Mouse (Mus musculus) neural tube, embryonic 11.5 days (tissue): Measurements from ENCODE around the gene Col25a1. TPM values are rescaled to one million over a fixed set of nuclear protein-coding genes. Genes with fewer than 3 reads are reported as not detected.

Source experiments
- ATAC-seq: fragments of 200-750 bp; cut with Nextera tagmentation; 2 replicates; pipeline ENCODE4 v1.8.0; 2017; ENCODE audit warnings: moderate number of reproducible peaks, mild to moderate bottlenecking, moderate TSS enrichment, moderate library complexity; ENCODE audit not compliant: insufficient read depth, low FRiP score, low TSS enrichment
- DNase-seq: peaks from one replicate; pipeline ENCODE4 v3.0.0-alpha.2; 2015; ENCODE audit warnings: low spot score
- H3K27ac ChIP-seq: fragments of 300-500 bp; sonication (generic); 2 replicates; pipeline ENCODE4 v1.5.1; 2014; ENCODE audit warnings: low read depth, mild to moderate bottlenecking, low read length
- H3K27me3 ChIP-seq: fragments of 300-500 bp; sonication (generic); 2 replicates; pipeline ENCODE4 v1.6.1; 2014; ENCODE audit warnings: mild to moderate bottlenecking, low read length, mixed read lengths; ENCODE audit not compliant: control insufficient read depth, insufficient read depth
- H3K36me3 ChIP-seq: fragments of 300-500 bp; sonication (generic); 2 replicates; pipeline ENCODE4 v1.6.1; 2014; ENCODE audit warnings: mild to moderate bottlenecking, low read length, moderate library complexity, mixed read lengths; ENCODE audit not compliant: control insufficient read depth, insufficient read depth
- H3K4me1 ChIP-seq: fragments of 300-500 bp; sonication (generic); 2 replicates; pipeline ENCODE4 v1.6.1; 2014; ENCODE audit warnings: low read length, mixed read lengths; ENCODE audit not compliant: control insufficient read depth, insufficient read depth
- H3K4me2 ChIP-seq: fragments of 300-500 bp; sonication (generic); 2 replicates; pipeline ENCODE4 v1.6.1; 2014; ENCODE audit warnings: low read depth, mild to moderate bottlenecking, moderate library complexity
- H3K4me3 ChIP-seq: fragments of 300-500 bp; sonication (generic); 2 replicates; pipeline ENCODE4 v1.5.1; 2014; ENCODE audit warnings: low read depth, low read length
- H3K9ac ChIP-seq: fragments of 300-500 bp; sonication (generic); 2 replicates; pipeline ENCODE4 v1.6.1; 2014; ENCODE audit warnings: mild to moderate bottlenecking, low read length
- H3K9me3 ChIP-seq: fragments of 300-500 bp; sonication (generic); 2 replicates; pipeline ENCODE4 v1.6.1; 2016; ENCODE audit warnings: low read length; ENCODE audit not compliant: control insufficient read depth
- WGBS: fragments of 180-500 bp; shearing (Covaris S2); extraction: QIAGEN DNeasy Blood & Tissue Kit; methylation state at CpG from one replicate; pipeline ENCODE4 v1.1.7; 2014; 5-methylcytosine and 5-hydroxymethylcytosine counted together
- polyA plus RNA-seq: library from polyadenylated mRNA; unstranded; fragments of >200 nt; fragmentation: Nextera tagmentation; extraction: Ambion mirVana; gene quantifications from 2 replicates; pipeline ENCODE4 v1.2.1, GENCODE M21; 2014

Gene Col25a1
- polyA plus RNA-seq, 1 experiment from 2014 or later: 7.2 TPM

GRCm38 (mm10) chr3:130278298-130279050 is 147.2 kb downstream of the Col25a1 start:
- no peaks in the 10 kb centered on the region for H3K36me3 ChIP-seq
- no peak overlapping the region for H3K27ac ChIP-seq
- H3K9ac ChIP-seq: no peak overlapping the region
- H3K4me2 ChIP-seq: no peak overlapping the region
- H3K4me3 ChIP-seq: no peak overlapping the region
- no peaks in the 10 kb centered on the region for H3K27me3 ChIP-seq
- WGBS: 60% methylated on average over 10 of the region's 10 CpGs
- H3K9me3 ChIP-seq: no peaks in the 10 kb centered on the region
- no peaks in the 10 kb centered on the region for H3K4me1 ChIP-seq
- DNase-seq: peak; percentile 26
- ATAC-seq: peak; percentile 77

GRCm38 (mm10) chr3:130283011-130283760 is 151.9 kb downstream of the Col25a1 start:
- Histone ChIP-seq H3K36me3 (no peaks in the 10 kb centered on the region), H3K27me3 (no peaks in the 10 kb centered on the region), H3K9me3 (no peaks in the 10 kb centered on the region), H3K4me2 (no peak overlapping the region), H3K9ac (no peak overlapping the region), H3K4me3 (no peak overlapping the region), H3K27ac (no peak overlapping the region), H3K4me1 (no peaks in the 10 kb centered on the region)
- ATAC-seq: no peak
- 76% methylated on average over 11 of the region's 11 CpGs for WGBS
- DNase-seq: no peak

DNA sequence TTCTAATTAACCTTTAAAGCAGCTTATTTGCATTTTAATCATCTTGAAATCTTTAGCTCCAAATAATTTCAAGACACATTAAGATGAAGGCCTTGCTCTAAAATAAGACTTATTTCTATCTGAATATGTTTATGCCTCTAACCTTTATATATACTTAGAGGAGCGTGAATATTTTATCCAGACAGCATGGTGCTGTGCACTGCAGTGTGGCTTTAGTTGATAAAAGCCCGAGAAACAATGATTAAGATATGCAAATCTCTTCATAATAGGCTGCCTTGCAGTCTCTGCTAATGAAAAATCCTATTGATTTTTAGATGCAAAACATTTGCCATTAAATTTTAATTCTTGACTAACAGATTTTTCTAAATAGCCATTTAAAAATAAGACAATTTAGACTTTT is 156.8 kb downstream of the Col25a1 start:
- 82% methylated on average over 2 of the region's 2 CpGs for WGBS
- Histone ChIP-seq H3K4me3 (no peak overlapping the region), H3K9ac (no peak overlapping the region), H3K27ac (no peak overlapping the region), H3K27me3 (no peaks in the 10 kb centered on the region), H3K36me3 (no peaks in the 10 kb centered on the region), H3K4me2 (no peak overlapping the region), H3K4me1 (no peaks in the 10 kb centered on the region), H3K9me3 (no peaks in the 10 kb centered on the region)
- ATAC-seq (no peak), DNase-seq (no peak)

DNA sequence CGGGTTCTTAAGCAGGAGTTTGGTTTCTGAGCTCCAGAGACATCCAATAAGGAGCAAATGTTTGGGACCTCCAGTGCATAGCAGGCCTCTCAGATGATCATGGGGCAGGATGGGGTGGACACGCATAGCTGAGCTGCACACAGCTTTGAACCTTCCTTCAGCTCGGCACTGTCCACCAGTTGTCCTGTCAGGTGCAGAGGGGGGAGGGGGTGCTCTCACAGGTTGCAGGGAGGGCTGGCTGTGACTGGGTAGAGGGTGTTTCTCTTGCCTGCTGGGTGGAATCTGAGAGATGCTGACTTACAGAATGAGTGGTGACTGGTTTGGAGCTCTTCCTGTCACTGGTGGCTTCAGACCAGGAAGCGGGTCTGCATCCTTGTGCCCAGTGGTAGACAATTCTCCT is 157.5 kb downstream of the Col25a1 start:
- no peak overlapping the region for H3K4me3 ChIP-seq
- no peak overlapping the region for H3K27ac ChIP-seq
- 83% methylated on average over 4 of the region's 4 CpGs for WGBS
- no peak for ATAC-seq
- no peak for DNase-seq
- H3K9me3 ChIP-seq: no peaks in the 10 kb centered on the region
- no peak overlapping the region for H3K9ac ChIP-seq
- no peak overlapping the region for H3K4me2 ChIP-seq
- H3K36me3 ChIP-seq: no peaks in the 10 kb centered on the region
- H3K4me1 ChIP-seq: no peaks in the 10 kb centered on the region
- H3K27me3 ChIP-seq: no peaks in the 10 kb centered on the region

DNA sequence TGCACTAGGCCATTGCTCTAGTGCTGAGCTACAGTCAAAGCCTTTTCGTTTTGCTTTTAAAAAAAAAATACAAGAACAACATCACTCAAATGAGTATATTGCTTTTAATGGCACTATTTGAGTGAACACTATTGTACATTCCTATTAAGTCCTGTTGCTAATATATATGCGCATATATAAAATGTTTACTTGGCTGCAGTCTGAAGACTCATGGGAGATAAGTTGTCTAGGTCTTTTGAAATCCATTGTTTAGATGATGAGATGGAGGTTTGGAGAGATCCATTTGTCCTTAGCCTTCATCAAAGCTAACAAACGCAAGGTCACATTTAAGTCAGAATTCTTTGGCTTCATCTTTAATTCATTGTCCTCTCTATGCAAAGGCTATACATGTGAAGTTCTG is 157.9 kb downstream of the Col25a1 start:
- Histone ChIP-seq H3K4me1 (no peaks in the 10 kb centered on the region), H3K9ac (no peak overlapping the region), H3K27me3 (no peaks in the 10 kb centered on the region), H3K9me3 (no peaks in the 10 kb centered on the region), H3K27ac (no peak overlapping the region), H3K36me3 (no peaks in the 10 kb centered on the region), H3K4me2 (no peak overlapping the region), H3K4me3 (no peak overlapping the region)
- ATAC-seq (no peak), DNase-seq (no peak)
- 84% methylated on average over 3 of the region's 3 CpGs for WGBS

- Histone ChIP-seq H3K4me3 (no peak overlapping the region), H3K4me1 (no peaks in the 10 kb centered on the region), H3K36me3 (no peaks in the 10 kb centered on the region), H3K27ac (no peak overlapping the region), H3K27me3 (no peaks in the 10 kb centered on the region), H3K4me2 (no peak overlapping the region), H3K9ac (no peak overlapping the region), H3K9me3 (no peaks in the 10 kb centered on the region)
- ATAC-seq (no peak), DNase-seq (no peak)
- WGBS: 81% methylated on average over 6 of the region's 6 CpGs
Measured at GRCm38 (mm10) chr3:130290175-130290574, 158.9 kb downstream of the Col25a1 start.

DNA sequence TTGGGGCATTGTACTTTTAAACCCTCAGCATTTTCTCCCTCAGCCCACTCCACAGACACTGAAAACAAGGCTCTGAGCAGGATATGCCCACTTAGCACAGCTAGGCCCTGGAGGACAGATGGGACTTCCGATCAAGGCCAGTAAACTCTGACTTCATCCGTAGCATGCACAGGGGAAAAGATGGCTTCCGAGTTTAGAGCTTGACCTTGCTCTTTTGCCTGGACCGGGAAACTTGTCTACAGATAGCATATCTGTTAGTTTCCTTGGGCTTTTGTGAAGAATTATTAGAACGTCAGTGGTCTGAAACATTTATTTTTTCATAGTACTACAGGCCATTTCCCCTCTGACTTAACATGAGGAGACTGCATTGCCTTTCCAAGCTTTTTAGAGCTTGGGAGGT is 159.4 kb downstream of the Col25a1 start:
- Histone ChIP-seq H3K4me3 (no peak overlapping the region), H3K27me3 (no peaks in the 10 kb centered on the region), H3K36me3 (no peaks in the 10 kb centered on the region), H3K4me1 (no peaks in the 10 kb centered on the region), H3K9ac (no peak overlapping the region), H3K27ac (no peak overlapping the region), H3K4me2 (no peak overlapping the region), H3K9me3 (no peaks in the 10 kb centered on the region)
- no peak for DNase-seq
- 97% methylated on average over 5 of the region's 5 CpGs for WGBS
- no peak for ATAC-seq

DNA sequence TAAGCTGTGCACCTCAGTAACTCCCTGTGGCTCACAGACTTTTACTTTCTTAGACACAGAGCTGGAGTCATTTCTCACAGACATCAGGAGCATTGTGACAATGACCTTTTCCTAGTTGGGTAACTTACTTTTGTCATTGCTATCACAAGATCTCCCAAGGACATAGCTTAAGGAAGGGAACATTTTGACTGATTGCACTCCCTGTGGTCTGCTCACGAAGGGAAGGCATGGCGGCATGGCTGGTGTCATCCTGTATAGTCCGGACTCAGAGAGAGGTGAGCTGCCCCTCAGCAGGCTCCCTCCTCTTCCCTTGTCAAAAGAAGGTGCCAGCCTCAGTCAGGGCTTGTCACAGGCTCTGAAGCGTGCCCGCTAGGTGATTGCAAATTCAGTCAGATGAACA is 160.6 kb downstream of the Col25a1 start:
- WGBS: 87% methylated on average over 5 of the region's 5 CpGs
- no peak for DNase-seq
- no peak overlapping the region for H3K4me3 ChIP-seq

GRCm38 (mm10) chr3:130300530-130300929 is 169.2 kb downstream of the Col25a1 start:
- Histone ChIP-seq H3K27ac (no peak overlapping the region), H3K27me3 (no peaks in the 10 kb centered on the region), H3K4me1 (no peaks in the 10 kb centered on the region), H3K9ac (no peak overlapping the region), H3K9me3 (no peaks in the 10 kb centered on the region), H3K4me3 (no peak overlapping the region), H3K36me3 (no peaks in the 10 kb centered on the region), H3K4me2 (no peak overlapping the region)
- DNase-seq (no peak), ATAC-seq (no peak)
- WGBS: 80% methylated on average over 3 of the region's 3 CpGs

More for the DNA sequence above, 160.6 kb downstream of the Col25a1 start:
- Histone ChIP-seq H3K4me1 (no peaks in the 10 kb centered on the region), H3K27ac (no peak overlapping the region), H3K36me3 (no peaks in the 10 kb centered on the region), H3K4me2 (no peak overlapping the region), H3K9me3 (no peaks in the 10 kb centered on the region), H3K9ac (no peak overlapping the region), H3K27me3 (no peaks in the 10 kb centered on the region)
- no peak for ATAC-seq
